Comparison of ENCODE assay signal across 9 mouse cellular contexts in genomic region chr16:10782377-10783151, GRCm38 (mm10). TPM values are rescaled to one million over a fixed set of nuclear protein-coding genes. Genes with fewer than 3 reads are reported as not detected.
DNase-seq lines count a peak whose midpoint lies in the region; ATAC-seq lines count a peak whose summit lies in the region.
"Had no signal": no experiment of that assay in that cellular context is flagged by ENCODE, and none has a peak within 500 bp of the region (broad histone marks: within the 10 kb centered on the region; RNA-seq: fewer than 3 reads in every experiment).

No protein-coding gene starts in this region.

- ATAC-seq in lung, embryonic 16.5 days (ENCODE audit: low read depth), result no peak
- ATAC-seq in intestine, embryonic 16.5 days, result no peak
- ATAC-seq in neural tube, embryonic 14.5 days (ENCODE audit: low read depth), result no peak

- peak overlapping the region; percentile 72 for H3K4me3 ChIP-seq in lung, embryonic 16.5 days (ENCODE audit: low read length)
- H3K4me3 ChIP-seq in intestine, embryonic 16.5 days (ENCODE audit: low read length), result peak overlapping the region; percentile 17; the same call in 1 of the 2 replicates
- no peak overlapping the region for H3K4me3 ChIP-seq in neural tube, embryonic 14.5 days (ENCODE audit: low read depth, low read length)

- 36% methylated on average over 6 of the region's 6 CpGs for WGBS in lung, embryonic 16.5 days
- 63% methylated on average over 6 of the region's 6 CpGs for WGBS in intestine, embryonic 16.5 days
- 54% methylated on average over 6 of the region's 6 CpGs for WGBS in neural tube, embryonic 14.5 days

- no peaks in the 10 kb centered on the region for H3K36me3 ChIP-seq in lung, embryonic 16.5 days (ENCODE audit: control insufficient read depth, insufficient read depth, low read length)
- H3K36me3 ChIP-seq in intestine, embryonic 16.5 days (ENCODE audit: control insufficient read depth, insufficient read depth, low read length), result 0 out of 2 replicates have a peak, but pooled peaks cover 2% of the 10 kb centered on the region
- H3K36me3 ChIP-seq in neural tube, embryonic 14.5 days (ENCODE audit: control insufficient read depth, insufficient read depth, low read length), result no peaks in the 10 kb centered on the region

- H3K9ac ChIP-seq in lung, embryonic 16.5 days (ENCODE audit: low read length), result peak overlapping the region; percentile 32
- H3K9ac ChIP-seq in intestine, embryonic 16.5 days (ENCODE audit: low read depth, low read length), result peak overlapping the region; percentile 40; the same call in 1 of the 2 replicates
- H3K9ac ChIP-seq in neural tube, embryonic 14.5 days (replicated peaks; ENCODE audit: low read depth, low read length), result no peak overlapping the region; the same call in 1 of the 2 replicates

- no peaks in the 10 kb centered on the region for H3K9me3 ChIP-seq in lung, embryonic 16.5 days (ENCODE audit: control insufficient read depth, low read length)
- no peaks in the 10 kb centered on the region for H3K9me3 ChIP-seq in intestine, embryonic 16.5 days (ENCODE audit: control insufficient read depth, low read length)
- H3K9me3 ChIP-seq in neural tube, embryonic 14.5 days (ENCODE audit: control insufficient read depth, low read length), result no peaks in the 10 kb centered on the region

- H3K4me2 ChIP-seq in lung, embryonic 16.5 days (ENCODE audit: low read depth, low read length), result peak overlapping the region; percentile 72
- peak overlapping the region; percentile 97 for H3K4me2 ChIP-seq in intestine, embryonic 16.5 days (ENCODE audit: low read depth, low read length)
- H3K4me2 ChIP-seq in neural tube, embryonic 14.5 days (ENCODE audit: low read depth, low read length), result 0 out of 2 replicates have a peak overlapping the region, but pooled peaks have one; percentile 6

- no peaks in the 10 kb centered on the region for H3K27me3 ChIP-seq in lung, embryonic 16.5 days (ENCODE audit: control insufficient read depth, insufficient read depth, low read depth, low read length)
- H3K27me3 ChIP-seq in intestine, embryonic 16.5 days (replicated peaks; ENCODE audit: control insufficient read depth, insufficient read depth, low read length), result no peaks in the 10 kb centered on the region
- H3K27me3 ChIP-seq in neural tube, embryonic 14.5 days (ENCODE audit: control insufficient read depth, insufficient read depth, low read length), result 0 out of 2 replicates have a peak, but pooled peaks cover 3% of the 10 kb centered on the region

- H3K27ac ChIP-seq in lung, embryonic 16.5 days (ENCODE audit: low read length), result peak overlapping the region; percentile 6; the same call in 1 of the 2 replicates
- H3K27ac ChIP-seq in intestine, embryonic 16.5 days (ENCODE audit: low read length), result no peak overlapping the region
- H3K27ac ChIP-seq in neural tube, embryonic 14.5 days (ENCODE audit: low read depth, low read length), result no peak overlapping the region

- DNase-seq in adrenal gland, adult 2 months, result peak; percentile 21
- no peak for DNase-seq in adrenal gland, adult 8-10 months
- no peak for DNase-seq in lung, postnatal 10 days
- no peak for DNase-seq in layer of hippocampus, adult 11-12 months (ENCODE audit: low spot score)
- DNase-seq in ovary, postnatal 36 days (ENCODE audit: low spot score), result no peak
- DNase-seq: adrenal gland, postnatal 10 days had no signal

- H3K4me1 ChIP-seq in lung, embryonic 16.5 days (replicated peaks; ENCODE audit: control insufficient read depth, insufficient read depth, low read length), result peaks cover 42% of the 10 kb centered on the region
- peaks cover 19% of the 10 kb centered on the region for H3K4me1 ChIP-seq in intestine, embryonic 16.5 days (ENCODE audit: control insufficient read depth, insufficient read depth, low read length)
- H3K4me1 ChIP-seq in neural tube, embryonic 14.5 days (ENCODE audit: control insufficient read depth, insufficient read depth, low read length), result peaks cover 6% of the 10 kb centered on the region

RNA-seq across cellular contexts. Expression of gene Socs1, which starts 2.8 kb away (rescaled TPM):
- 1 to 10 TPM; 3.0 to 3.8 TPM for total RNA-seq in adrenal gland, adult 2 months (2021)
- polyA plus RNA-seq in adrenal gland, adult 2 months (2012; rRNA removed), result 32.1 and 38.2 TPM in 2 replicates
- total RNA-seq in adrenal gland, adult 8-10 months (2022), result 10 to 100 TPM in 1 of 4 experiments, 1 to 10 TPM in 3; 2.9 to 14.3 (median 4.2) TPM
- 6.8 and 8.7 TPM in 2 replicates for polyA plus RNA-seq in lung, embryonic 16.5 days (2015; fragmentation: Nextera tagmentation; extraction: Ambion mirVana)
- 4.9 and 5.2 TPM in 2 replicates for polyA plus RNA-seq in intestine, embryonic 16.5 days (2015; fragmentation: Nextera tagmentation; extraction: Ambion mirVana)
- polyA plus RNA-seq in neural tube, embryonic 14.5 days (2014; fragmentation: Nextera tagmentation; extraction: Ambion mirVana), result 4.3 and 4.5 TPM in 2 replicates

RNA-seq across cellular contexts. Expression of gene Tnp2, which starts 5.9 kb away (rescaled TPM):
- total RNA-seq in adrenal gland, adult 2 months (2021), result not detected
- not detected in 2 replicates for polyA plus RNA-seq in adrenal gland, adult 2 months (2012; rRNA removed)
- not detected for total RNA-seq in adrenal gland, adult 8-10 months (2022)
- polyA plus RNA-seq in lung, embryonic 16.5 days (2015; fragmentation: Nextera tagmentation; extraction: Ambion mirVana), result not detected in 2 replicates
- not detected in 2 replicates for polyA plus RNA-seq in intestine, embryonic 16.5 days (2015; fragmentation: Nextera tagmentation; extraction: Ambion mirVana)
- polyA plus RNA-seq in neural tube, embryonic 14.5 days (2014; fragmentation: Nextera tagmentation; extraction: Ambion mirVana), result not detected in 2 replicates
- total RNA-seq: adrenal gland, postnatal 10 days had no signal

RNA-seq across cellular contexts. Expression of gene Prm3, which starts 8.2 kb away (rescaled TPM):
- not detected for total RNA-seq in adrenal gland, adult 2 months (2021)
- not detected in 2 replicates for polyA plus RNA-seq in adrenal gland, adult 2 months (2012; rRNA removed)
- not detected for total RNA-seq in adrenal gland, adult 8-10 months (2022)
- not detected in 2 replicates for polyA plus RNA-seq in lung, embryonic 16.5 days (2015; fragmentation: Nextera tagmentation; extraction: Ambion mirVana)
- polyA plus RNA-seq in intestine, embryonic 16.5 days (2015; fragmentation: Nextera tagmentation; extraction: Ambion mirVana), result not detected in 2 replicates
- polyA plus RNA-seq in neural tube, embryonic 14.5 days (2014; fragmentation: Nextera tagmentation; extraction: Ambion mirVana), result not detected in 2 replicates
- total RNA-seq: adrenal gland, postnatal 10 days had no signal

RNA-seq across cellular contexts. Expression of gene Prm2, which starts 13.4 kb away (rescaled TPM):
- not detected for total RNA-seq in adrenal gland, adult 2 months (2021)
- 0.19 TPM in 1 of 2 replicates, not detected in the other for polyA plus RNA-seq in adrenal gland, adult 2 months (2012; rRNA removed)
- total RNA-seq in adrenal gland, adult 8-10 months (2022), result not detected
- not detected in 2 replicates for polyA plus RNA-seq in lung, embryonic 16.5 days (2015; fragmentation: Nextera tagmentation; extraction: Ambion mirVana)
- not detected in 2 replicates for polyA plus RNA-seq in intestine, embryonic 16.5 days (2015; fragmentation: Nextera tagmentation; extraction: Ambion mirVana)
- not detected in 2 replicates for polyA plus RNA-seq in neural tube, embryonic 14.5 days (2014; fragmentation: Nextera tagmentation; extraction: Ambion mirVana)
- total RNA-seq: adrenal gland, postnatal 10 days had no signal

RNA-seq across cellular contexts. Expression of gene Prm1, which starts 23.1 kb away (rescaled TPM):
- not detected for total RNA-seq in adrenal gland, adult 2 months (2021)
- not detected in 2 replicates for polyA plus RNA-seq in adrenal gland, adult 2 months (2012; rRNA removed)
- total RNA-seq in adrenal gland, adult 8-10 months (2022), result not detected
- polyA plus RNA-seq in lung, embryonic 16.5 days (2015; fragmentation: Nextera tagmentation; extraction: Ambion mirVana), result not detected in 2 replicates
- polyA plus RNA-seq in intestine, embryonic 16.5 days (2015; fragmentation: Nextera tagmentation; extraction: Ambion mirVana), result 0.44 TPM in 1 of 2 replicates, not detected in the other
- polyA plus RNA-seq in neural tube, embryonic 14.5 days (2014; fragmentation: Nextera tagmentation; extraction: Ambion mirVana), result not detected in 2 replicates
- total RNA-seq: adrenal gland, postnatal 10 days had no signal

Comparison
In these comparisons a context has a peak if more than half of its experiments do, and no peak if none do; other contexts are left out.
1. H3K4me2 ChIP-seq: peak in every context shown above with its lines; median percentile 97 in intestine, embryonic 16.5 days; 72 in lung, embryonic 16.5 days; 6 in neural tube, embryonic 14.5 days.